Mouse (Mus musculus) intestine, postnatal 0 days (tissue): Measurements from ENCODE around the gene Slc22a4. TPM values are rescaled to one million over a fixed set of nuclear protein-coding genes. Genes with fewer than 3 reads are reported as not detected.
"Not testable (repeated sequence)": the region's sequence is repeated elsewhere in the genome, so short reads cannot be mapped to it uniquely, and the experiment has no call there.

Experiments used
- ATAC-seq: fragments of 200-750 bp; cut with Nextera tagmentation; 2 replicates; pipeline ENCODE4 v1.8.0; 2017; ENCODE audit warnings: mild to moderate bottlenecking, moderate TSS enrichment, moderate library complexity
- H3K27ac ChIP-seq: fragments of 300-500 bp; sonication (generic); 2 replicates; pipeline ENCODE4 v1.5.1; 2014; ENCODE audit warnings: mild to moderate bottlenecking, low read depth, low read length, moderate library complexity
- H3K27me3 ChIP-seq: fragments of 300-500 bp; sonication (generic); replicated peaks from 2 replicates; pipeline ENCODE4 v1.6.1; 2014; ENCODE audit warnings: low read length, mixed read lengths; ENCODE audit not compliant: control insufficient read depth, insufficient read depth
- H3K36me3 ChIP-seq: fragments of 300-500 bp; sonication (generic); 2 replicates; pipeline ENCODE4 v1.6.1; 2014; ENCODE audit warnings: mild to moderate bottlenecking, moderate library complexity; ENCODE audit not compliant: control insufficient read depth, insufficient read depth
- H3K4me1 ChIP-seq: fragments of 300-500 bp; sonication (generic); replicated peaks from 2 replicates; pipeline ENCODE4 v1.6.1; 2014; ENCODE audit warnings: antibody characterized with exemption, low read length, mixed read lengths; ENCODE audit not compliant: control insufficient read depth, insufficient read depth
- H3K4me2 ChIP-seq: fragments of 300-500 bp; sonication (generic); replicated peaks from 2 replicates; pipeline ENCODE4 v1.6.1; 2014; ENCODE audit warnings: low read depth, mild to moderate bottlenecking, moderate library complexity
- H3K4me3 ChIP-seq: fragments of 300-500 bp; sonication (generic); 2 replicates; pipeline ENCODE4 v1.5.1; 2014; ENCODE audit warnings: low read depth, low read length
- H3K9ac ChIP-seq: fragments of 300-500 bp; sonication (generic); 2 replicates; pipeline ENCODE4 v1.6.1; 2014; ENCODE audit warnings: mild to moderate bottlenecking, low read depth, low read length
- H3K9me3 ChIP-seq: fragments of 300-500 bp; sonication (generic); 2 replicates; pipeline ENCODE4 v1.6.1; 2016; ENCODE audit warnings: mixed run types; ENCODE audit not compliant: control insufficient read depth
- CTCF ChIP-seq: sonication (generic); IDR thresholded peaks from 2 replicates; pipeline ENCODE4 v1.5.1; 2016; ENCODE audit warnings: low read depth, mild to moderate bottlenecking, control low read depth, antibody characterized with exemption, moderate library complexity
- WGBS: fragments of 180-500 bp; shearing (Covaris S2); extraction: QIAGEN DNeasy Blood & Tissue Kit; methylation state at CpG from one replicate; pipeline ENCODE4 v1.1.7; 2014; 5-methylcytosine and 5-hydroxymethylcytosine counted together
- polyA plus RNA-seq: library from polyadenylated mRNA; unstranded; fragments of >200 nt; fragmentation: Nextera tagmentation; extraction: Ambion mirVana; gene quantifications from 2 replicates; pipeline ENCODE4 v1.2.1, GENCODE M21; 2015

The Slc22a4 gene
- polyA plus RNA-seq, 1 experiment from 2014 or later = 1.2 TPM

- WGBS = 72% methylated on average over 8 of the region's 8 CpGs
- ATAC-seq = no peak
- Histone ChIP-seq H3K4me3 (no peak overlapping the region), H3K36me3 (no peaks in the 10 kb centered on the region), H3K9me3 (no peaks in the 10 kb centered on the region), H3K4me1 (no peaks in the 10 kb centered on the region), H3K4me2 (no peak overlapping the region), H3K27ac (no peak overlapping the region), H3K9ac (no peak overlapping the region), H3K27me3 (no peaks in the 10 kb centered on the region)
- no peak for TF ChIP-seq CTCF
These were observed 11.8 kb downstream of the Slc22a4 start for GRCm38 (mm10) chr11:54016051-54016450.

GRCm38 (mm10) chr11:54012961-54013360 is 14.9 kb downstream of the Slc22a4 start:
- no peak overlapping the region for H3K4me2 ChIP-seq
- no peak overlapping the region for H3K4me3 ChIP-seq
- H3K27ac ChIP-seq = no peak overlapping the region
- H3K9me3 ChIP-seq = no peaks in the 10 kb centered on the region
- H3K27me3 ChIP-seq = no peaks in the 10 kb centered on the region
- WGBS = 85% methylated on average over 5 of the region's 5 CpGs
- no peaks in the 10 kb centered on the region for H3K36me3 ChIP-seq
- no peak overlapping the region for H3K9ac ChIP-seq
- no peak for ATAC-seq
- no peak for TF ChIP-seq CTCF
- H3K4me1 ChIP-seq = no peaks in the 10 kb centered on the region

- Histone ChIP-seq H3K27me3 (no peaks in the 10 kb centered on the region), H3K9me3 (no peaks in the 10 kb centered on the region)
These were observed 16.6 kb downstream of the Slc22a4 start for GRCm38 (mm10) chr11:54011255-54011654.

GRCm38 (mm10) chr11:54008416-54008920 is 19.4 kb downstream of the Slc22a4 start:
- Histone ChIP-seq H3K9ac (no peak overlapping the region), H3K4me1 (no peaks in the 10 kb centered on the region), H3K9me3 (no peaks in the 10 kb centered on the region), H3K27ac (no peak overlapping the region), H3K4me3 (no peak overlapping the region), H3K4me2 (no peak overlapping the region), H3K27me3 (no peaks in the 10 kb centered on the region), H3K36me3 (no peaks in the 10 kb centered on the region)
- ATAC-seq = no peak
- no peak for TF ChIP-seq CTCF
- 78% methylated on average over 10 of the region's 10 CpGs for WGBS

More at GRCm38 (mm10) chr11:54011255-54011654, 16.6 kb downstream of the Slc22a4 start:
- no peak for TF ChIP-seq CTCF
- Histone ChIP-seq H3K9ac (no peak overlapping the region), H3K4me1 (no peaks in the 10 kb centered on the region), H3K36me3 (no peaks in the 10 kb centered on the region), H3K4me3 (no peak overlapping the region), H3K27ac (no peak overlapping the region), H3K4me2 (no peak overlapping the region)
- no peak for ATAC-seq
- 56% methylated on average over 2 of the region's 2 CpGs for WGBS

- no peak for ATAC-seq
- no peak overlapping the region for H3K4me3 ChIP-seq
- H3K9ac ChIP-seq = no peak overlapping the region
- no peak for TF ChIP-seq CTCF
- H3K9me3 ChIP-seq = no peaks in the 10 kb centered on the region
- no peak overlapping the region for H3K4me2 ChIP-seq
- H3K4me1 ChIP-seq = no peaks in the 10 kb centered on the region
- H3K27me3 ChIP-seq = no peaks in the 10 kb centered on the region
- no peak overlapping the region for H3K27ac ChIP-seq
- no peaks in the 10 kb centered on the region for H3K36me3 ChIP-seq
- 81% methylated on average over 11 of the region's 11 CpGs for WGBS
These were observed 20.2 kb downstream of the Slc22a4 start for GRCm38 (mm10) chr11:54007717-54008116.

DNA sequence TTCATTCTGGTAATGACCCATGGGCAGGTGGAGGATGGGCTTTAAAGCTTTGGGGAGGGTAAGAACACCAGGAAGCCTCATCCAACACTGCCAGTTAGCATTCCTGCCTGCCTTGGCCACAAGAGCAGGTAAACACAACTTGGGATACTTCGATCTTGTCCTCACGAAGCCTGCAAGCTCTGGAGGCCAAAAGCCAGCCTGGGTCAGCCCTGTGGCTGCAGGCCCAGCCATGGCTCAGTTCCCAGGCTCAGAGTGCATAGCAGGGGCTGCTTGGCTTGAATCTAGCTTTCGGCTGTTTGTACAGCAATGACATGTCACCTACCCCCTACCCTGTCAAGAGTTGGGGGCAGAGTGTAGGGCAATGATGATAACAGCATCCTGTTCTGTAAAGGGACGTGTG is 21.0 kb downstream of the Slc22a4 start:
- H3K9me3 ChIP-seq = no peaks in the 10 kb centered on the region
- H3K4me2 ChIP-seq = no peak overlapping the region
- 61% methylated on average over 4 of the region's 4 CpGs for WGBS
- H3K27me3 ChIP-seq = no peaks in the 10 kb centered on the region
- no peaks in the 10 kb centered on the region for H3K36me3 ChIP-seq
- no peak for ATAC-seq
- H3K4me3 ChIP-seq = no peak overlapping the region
- no peak overlapping the region for H3K27ac ChIP-seq
- H3K4me1 ChIP-seq = no peaks in the 10 kb centered on the region
- H3K9ac ChIP-seq = no peak overlapping the region
- no peak for TF ChIP-seq CTCF

GRCm38 (mm10) chr11:54006362-54006761 is 21.5 kb downstream of the Slc22a4 start:
- not testable (repeated sequence) for H3K4me2 ChIP-seq, H3K36me3 ChIP-seq, H3K9me3 ChIP-seq, H3K27me3 ChIP-seq, H3K4me3 ChIP-seq, H3K27ac ChIP-seq, H3K4me1 ChIP-seq, ATAC-seq, H3K9ac ChIP-seq
- 20% methylated on average over 5 of the region's 5 CpGs for WGBS
